Mouse (Mus musculus) liver, adult 2 months (tissue): ENCODE measurements at regions not wholly inside any gene's neighbourhood (a gene's known extent, or its start where the extent isn't known, plus 50 kb on each side); places are given as distances from the start of the nearest gene placed in this dataset.

ENCODE experiments used
- CTCF ChIP-seq: fragments of 200-500 bp; IDR thresholded peaks from 2 replicates; pipeline ENCODE4 v1.5.1; 2011; ENCODE audit warnings: low read depth, low read length, control low read depth
- POLR2A ChIP-seq: fragments of 200-500 bp; IDR thresholded peaks from 2 replicates; pipeline ENCODE4 v1.6.1; 2011; ENCODE audit warnings: low read length, control low read depth; ENCODE audit not compliant: insufficient read depth; ENCODE audit errors: extremely low read depth

- TF ChIP-seq CTCF (peak; percentile 92), POLR2A (no peak)
Measured at GRCm38 (mm10) chr17:84113608-84114278, 74.0 kb downstream of the Zfp36l2 start.
